Mouse (Mus musculus) midbrain, embryonic 16.5 days (tissue): Measurements from ENCODE around the gene Asic5. TPM values are rescaled to one million over a fixed set of nuclear protein-coding genes. Genes with fewer than 3 reads are reported as not detected.

Source experiments
- ATAC-seq: fragments of 200-750 bp; cut with Nextera tagmentation; 2 replicates; pipeline ENCODE4 v1.8.0; 2017; ENCODE audit warnings: moderate TSS enrichment
- H3K27ac ChIP-seq: fragments of 300-500 bp; sonication (generic); 2 replicates; pipeline ENCODE4 v1.5.1; 2014; ENCODE audit warnings: mild to moderate bottlenecking, low read length, mixed read lengths
- H3K27me3 ChIP-seq: fragments of 300-500 bp; sonication (generic); 2 replicates; pipeline ENCODE4 v1.6.1; 2014; ENCODE audit warnings: low read depth, low read length, mixed read lengths; ENCODE audit not compliant: control insufficient read depth, insufficient read depth
- H3K36me3 ChIP-seq: fragments of 300-500 bp; sonication (generic); 2 replicates; pipeline ENCODE4 v1.6.1; 2014; ENCODE audit warnings: mild to moderate bottlenecking, low read length, moderate library complexity, mixed read lengths; ENCODE audit not compliant: control insufficient read depth, insufficient read depth
- H3K4me1 ChIP-seq: fragments of 300-500 bp; sonication (generic); 2 replicates; pipeline ENCODE4 v1.6.1; 2014; ENCODE audit warnings: mild to moderate bottlenecking, low read length, mixed read lengths; ENCODE audit not compliant: control insufficient read depth, insufficient read depth
- H3K4me2 ChIP-seq: fragments of 300-500 bp; sonication (generic); 2 replicates; pipeline ENCODE4 v1.6.1; 2014; ENCODE audit warnings: mild to moderate bottlenecking, low read length, mixed read lengths
- H3K4me3 ChIP-seq: fragments of 300-500 bp; sonication (generic); 2 replicates; pipeline ENCODE4 v1.5.1; 2014; ENCODE audit warnings: low read depth, mild to moderate bottlenecking, low read length, moderate library complexity, mixed read lengths
- H3K9ac ChIP-seq: fragments of 300-500 bp; sonication (generic); 2 replicates; pipeline ENCODE4 v1.6.1; 2014; ENCODE audit warnings: low read depth, low read length, mixed read lengths
- H3K9me3 ChIP-seq: fragments of 300-500 bp; sonication (generic); replicated peaks from 2 replicates; pipeline ENCODE4 v1.6.1; 2014; ENCODE audit warnings: mild to moderate bottlenecking, low read length, mixed read lengths; ENCODE audit not compliant: control insufficient read depth, poor library complexity, severe bottlenecking
- WGBS: fragments of 180-500 bp; shearing (Covaris S2); extraction: QIAGEN DNeasy Blood & Tissue Kit; methylation state at CpG from one replicate; pipeline ENCODE4 v1.1.7; 2014; 5-methylcytosine and 5-hydroxymethylcytosine counted together
- polyA plus RNA-seq: library from polyadenylated mRNA; unstranded; fragments of >200 nt; fragmentation: Nextera tagmentation; extraction: Ambion mirVana; gene quantifications from 2 replicates; pipeline ENCODE4 v1.2.1, GENCODE M21; 2015

Asic5 gene
- polyA plus RNA-seq, 1 experiment from 2014 or later, result not detected

DNA sequence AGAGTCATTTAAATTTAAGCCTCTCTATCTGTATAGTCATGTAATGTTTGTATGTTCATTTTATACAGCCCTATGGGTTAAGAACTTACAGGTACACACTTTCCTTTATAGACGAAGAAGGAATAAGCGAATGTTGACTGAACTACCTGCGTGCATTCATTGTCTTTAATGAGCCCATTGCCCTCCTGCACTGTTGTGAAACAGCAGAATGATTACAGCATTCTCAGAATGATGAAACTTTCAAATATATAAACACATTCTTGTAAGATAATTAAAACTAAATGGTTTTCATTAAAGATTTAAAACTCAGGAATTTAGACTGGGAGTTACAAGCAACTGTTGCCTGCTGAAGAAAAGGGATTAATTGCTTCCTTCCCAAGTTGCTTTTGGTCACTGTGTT, 5.5 kb downstream of the Asic5 start:
- H3K27me3 ChIP-seq, result no peaks in the 10 kb centered on the region
- no peak overlapping the region for H3K4me2 ChIP-seq
- ATAC-seq, result no peak
- no peak overlapping the region for H3K9ac ChIP-seq
- no peaks in the 10 kb centered on the region for H3K9me3 ChIP-seq
- H3K4me3 ChIP-seq, result no peak overlapping the region
- H3K36me3 ChIP-seq, result no peaks in the 10 kb centered on the region
- WGBS, result 95% methylated on average over 3 of the region's 3 CpGs
- no peaks in the 10 kb centered on the region for H3K4me1 ChIP-seq
- H3K27ac ChIP-seq, result no peak overlapping the region

DNA sequence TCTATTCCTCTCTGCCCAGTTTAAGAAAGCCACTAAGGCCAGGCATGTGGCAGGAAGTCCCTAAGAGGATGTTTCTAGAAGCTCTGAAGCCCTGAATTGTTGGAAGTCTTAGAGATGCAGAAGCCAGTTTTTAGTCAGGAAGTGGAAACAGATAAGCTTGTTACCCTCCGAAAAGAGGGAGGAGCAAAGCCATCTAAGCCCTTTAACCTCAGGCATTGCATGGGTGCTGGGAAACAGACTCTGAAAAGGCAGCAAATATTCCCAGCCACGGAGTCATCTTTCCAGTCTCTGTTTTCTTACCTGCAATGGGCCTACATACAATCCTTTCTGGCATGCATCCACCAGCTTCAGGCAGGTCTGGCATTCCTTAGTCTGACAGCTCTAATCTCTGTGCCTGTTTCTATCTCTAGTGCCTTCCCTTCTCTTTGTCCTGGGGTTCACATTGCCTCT, 7.6 kb downstream of the Asic5 start:
- WGBS, result 31% methylated on average over 2 of the region's 2 CpGs
- Histone ChIP-seq H3K9ac (no peak overlapping the region), H3K27me3 (no peaks in the 10 kb centered on the region), H3K9me3 (no peaks in the 10 kb centered on the region), H3K4me1 (no peaks in the 10 kb centered on the region), H3K36me3 (no peaks in the 10 kb centered on the region), H3K27ac (no peak overlapping the region), H3K4me2 (no peak overlapping the region), H3K4me3 (no peak overlapping the region)
- no peak for ATAC-seq

GRCm38 (mm10) chr3:81990531-81990930, 8.4 kb downstream of the Asic5 start:
- Histone ChIP-seq H3K4me1 (no peaks in the 10 kb centered on the region), H3K9me3 (no peaks in the 10 kb centered on the region), H3K27ac (no peak overlapping the region), H3K36me3 (no peaks in the 10 kb centered on the region), H3K4me3 (no peak overlapping the region), H3K27me3 (no peaks in the 10 kb centered on the region), H3K9ac (no peak overlapping the region), H3K4me2 (no peak overlapping the region)
- no peak for ATAC-seq
- 76% methylated on average over 3 of the region's 3 CpGs for WGBS

GRCm38 (mm10) chr3:81995371-81995770, 13.3 kb downstream of the Asic5 start:
- H3K4me3 ChIP-seq, result no peak overlapping the region
- H3K27me3 ChIP-seq, result no peaks in the 10 kb centered on the region
- no peak for ATAC-seq
- no peak overlapping the region for H3K27ac ChIP-seq
- no peak overlapping the region for H3K9ac ChIP-seq
- H3K4me1 ChIP-seq, result no peaks in the 10 kb centered on the region
- H3K4me2 ChIP-seq, result no peak overlapping the region
- H3K36me3 ChIP-seq, result no peaks in the 10 kb centered on the region
- H3K9me3 ChIP-seq, result no peaks in the 10 kb centered on the region
- 39% methylated on average over 4 of the region's 4 CpGs for WGBS

- Histone ChIP-seq H3K9me3 (no peaks in the 10 kb centered on the region), H3K27ac (no peak overlapping the region), H3K9ac (no peak overlapping the region), H3K4me1 (no peaks in the 10 kb centered on the region), H3K4me3 (no peak overlapping the region), H3K4me2 (no peak overlapping the region), H3K27me3 (no peaks in the 10 kb centered on the region), H3K36me3 (no peaks in the 10 kb centered on the region)
- ATAC-seq, result peak; percentile 51; the same call in 1 of the 2 replicates
- 0% methylated on average over 1 of the region's 1 CpGs for WGBS
These were observed 13.9 kb downstream of the Asic5 start for GRCm38 (mm10) chr3:81995988-81996387.

GRCm38 (mm10) chr3:82007002-82007401, 24.9 kb downstream of the Asic5 start:
- H3K4me3 ChIP-seq, result no peak overlapping the region
- no peaks in the 10 kb centered on the region for H3K4me1 ChIP-seq
- no peak overlapping the region for H3K9ac ChIP-seq
- no peak overlapping the region for H3K27ac ChIP-seq
- H3K9me3 ChIP-seq, result no peaks in the 10 kb centered on the region
- no peak for ATAC-seq
- H3K36me3 ChIP-seq, result no peaks in the 10 kb centered on the region
- 91% methylated on average over 1 of the region's 1 CpGs for WGBS
- no peak overlapping the region for H3K4me2 ChIP-seq
- H3K27me3 ChIP-seq, result no peaks in the 10 kb centered on the region

- H3K4me1 ChIP-seq, result no peaks in the 10 kb centered on the region
- H3K27ac ChIP-seq, result no peak overlapping the region
- H3K27me3 ChIP-seq, result no peaks in the 10 kb centered on the region
- no peak overlapping the region for H3K4me3 ChIP-seq
- H3K4me2 ChIP-seq, result no peak overlapping the region
- H3K9me3 ChIP-seq, result no peaks in the 10 kb centered on the region
- no peak overlapping the region for H3K9ac ChIP-seq
- no peaks in the 10 kb centered on the region for H3K36me3 ChIP-seq
- no peak for ATAC-seq
- 35% methylated on average over 7 of the region's 7 CpGs for WGBS
These were observed 32.1 kb downstream of the Asic5 start for GRCm38 (mm10) chr3:82014148-82014703.

- 93% methylated on average over 8 of the region's 8 CpGs for WGBS
- no peak overlapping the region for H3K9ac ChIP-seq
- no peak overlapping the region for H3K4me2 ChIP-seq
- no peak for ATAC-seq
- H3K36me3 ChIP-seq, result no peaks in the 10 kb centered on the region
- no peak overlapping the region for H3K27ac ChIP-seq
- no peaks in the 10 kb centered on the region for H3K9me3 ChIP-seq
- no peak overlapping the region for H3K4me3 ChIP-seq
- no peaks in the 10 kb centered on the region for H3K27me3 ChIP-seq
- H3K4me1 ChIP-seq, result no peaks in the 10 kb centered on the region
These were observed 40.4 kb downstream of the Asic5 start for GRCm38 (mm10) chr3:82022421-82022920.

DNA sequence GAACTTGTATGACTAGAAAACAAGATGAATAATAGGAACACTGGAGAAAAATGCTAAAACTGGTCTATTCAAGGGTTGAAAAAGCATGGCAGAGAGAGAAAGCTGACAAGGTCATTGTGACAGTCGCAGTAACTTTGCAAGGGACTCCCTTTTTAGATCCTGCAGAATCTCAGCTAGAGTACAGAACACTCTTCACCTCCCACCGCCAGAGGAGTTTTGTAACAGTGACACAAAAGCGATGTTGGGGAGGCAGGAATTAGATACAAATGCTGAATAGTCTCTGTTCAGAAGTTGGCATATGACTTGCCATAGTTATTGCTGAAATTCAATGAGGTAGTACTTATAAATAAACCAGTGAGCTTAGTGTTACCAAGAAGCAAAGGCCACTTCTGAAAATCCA, 41.0 kb downstream of the Asic5 start:
- H3K4me3 ChIP-seq, result no peak overlapping the region
- H3K9ac ChIP-seq, result no peak overlapping the region
- H3K4me2 ChIP-seq, result no peak overlapping the region
- no peaks in the 10 kb centered on the region for H3K4me1 ChIP-seq
- no peak overlapping the region for H3K27ac ChIP-seq
- H3K9me3 ChIP-seq, result no peaks in the 10 kb centered on the region
- 83% methylated on average over 3 of the region's 3 CpGs for WGBS
- H3K27me3 ChIP-seq, result no peaks in the 10 kb centered on the region
- ATAC-seq, result no peak
- H3K36me3 ChIP-seq, result no peaks in the 10 kb centered on the region
